Mouse (Mus musculus) hindbrain, postnatal 0 days (tissue): Measurements from ENCODE around the gene Slc36a3. TPM values are rescaled to one million over a fixed set of nuclear protein-coding genes. Genes with fewer than 3 reads are reported as not detected.

ENCODE experiments used
- ATAC-seq: fragments of 200-750 bp; cut with Nextera tagmentation; 2 replicates; pipeline ENCODE4 v1.8.0; 2017; ENCODE audit warnings: mild to moderate bottlenecking, moderate TSS enrichment, moderate library complexity
- DNase-seq: peaks from one replicate; pipeline ENCODE4 v3.0.0-alpha.2; 2015; ENCODE audit warnings: low spot score
- H3K27ac ChIP-seq: fragments of 300-500 bp; sonication (generic); 2 replicates; pipeline ENCODE4 v1.5.1; 2014; ENCODE audit warnings: mild to moderate bottlenecking
- H3K27me3 ChIP-seq: fragments of 300-500 bp; sonication (generic); 2 replicates; pipeline ENCODE4 v1.6.1; 2014; ENCODE audit warnings: low read length, mixed read lengths; ENCODE audit not compliant: insufficient read depth
- H3K36me3 ChIP-seq: fragments of 300-500 bp; sonication (generic); 2 replicates; pipeline ENCODE4 v1.6.1; 2014; ENCODE audit warnings: low read length, mixed read lengths; ENCODE audit not compliant: insufficient read depth
- H3K4me1 ChIP-seq: fragments of 300-500 bp; sonication (generic); 2 replicates; pipeline ENCODE4 v1.6.1; 2014; ENCODE audit warnings: antibody characterized with exemption, low read length, mixed read lengths; ENCODE audit not compliant: insufficient read depth
- H3K4me2 ChIP-seq: fragments of 300-500 bp; sonication (generic); 2 replicates; pipeline ENCODE4 v1.6.1; 2014; ENCODE audit warnings: low read depth, mild to moderate bottlenecking, low read length, moderate library complexity, mixed read lengths
- H3K4me3 ChIP-seq: fragments of 300-500 bp; sonication (generic); 2 replicates; pipeline ENCODE4 v1.5.1; 2014; ENCODE audit warnings: low read length
- H3K9ac ChIP-seq: fragments of 300-500 bp; sonication (generic); replicated peaks from 2 replicates; pipeline ENCODE4 v1.6.1; 2014; ENCODE audit warnings: mild to moderate bottlenecking, low read length, moderate library complexity, mixed read lengths
- H3K9me3 ChIP-seq: fragments of 300-500 bp; sonication (generic); 2 replicates; pipeline ENCODE4 v1.6.1; 2016; ENCODE audit warnings: low read length, mixed read lengths
- CTCF ChIP-seq: IDR thresholded peaks from 2 replicates; pipeline ENCODE4 v1.5.1; 2016; ENCODE audit warnings: antibody characterized with exemption, control low read depth, low read depth
- WGBS: fragments of 180-500 bp; shearing (Covaris S2); extraction: QIAGEN DNeasy Blood & Tissue Kit; methylation state at CpG from one replicate; pipeline ENCODE4 v1.1.7; 2014; 5-methylcytosine and 5-hydroxymethylcytosine counted together
- polyA plus RNA-seq: library from polyadenylated mRNA; unstranded; fragments of >200 nt; fragmentation: Nextera tagmentation; extraction: Ambion mirVana; gene quantifications from 2 replicates; pipeline ENCODE4 v1.2.1, GENCODE M21; 2015
- total RNA-seq: library from RNA; depleted of rRNA; stranded (reverse); fragments of >200 nt; gene quantifications from 2 replicates; pipeline ENCODE4 v1.2.3, GENCODE M21; 2014; rRNA removed

Slc36a3 gene
- total RNA-seq (not detected in 2 replicates), polyA plus RNA-seq (not detected in 2 replicates)

DNA sequence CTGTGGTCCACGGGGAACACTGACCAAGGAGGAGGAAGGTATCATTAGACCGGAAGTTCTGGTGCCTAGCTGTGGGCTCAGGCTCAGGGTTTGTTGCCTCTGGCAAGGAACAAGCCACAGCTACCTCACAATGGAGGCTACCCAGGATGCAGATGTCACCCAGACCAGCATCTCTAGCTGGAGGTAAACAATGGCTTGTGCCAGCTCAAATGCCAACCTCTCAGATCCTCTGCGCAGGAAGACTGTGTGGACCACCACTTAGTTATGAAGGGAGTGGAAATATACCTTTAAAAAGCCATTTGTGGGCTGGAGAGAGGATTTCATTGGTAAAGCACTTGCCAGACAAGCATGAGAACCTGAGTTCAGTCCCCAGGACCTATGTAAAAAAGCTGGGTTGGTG is at the start of gene Slc36a3:
Slc36a3 (minus strand) TSS at position 101 of the 400 bp plus-strand sequence.
- no peak for ATAC-seq
- no peak for TF ChIP-seq CTCF
- H3K36me3 ChIP-seq, result no peaks in the 10 kb centered on the region
- H3K4me3 ChIP-seq, result no peak within 1 kb of the TSS
- H3K9ac ChIP-seq, result no peak within 1 kb of the TSS
- H3K9me3 ChIP-seq, result no peaks in the 10 kb centered on the region
- H3K4me2 ChIP-seq, result no peak within 1 kb of the TSS
- no peaks in the 10 kb centered on the region for H3K27me3 ChIP-seq
- DNase-seq, result no peak
- 81% methylated on average over 3 of the region's 3 CpGs for WGBS
- no peaks in the 10 kb centered on the region for H3K4me1 ChIP-seq
- H3K27ac ChIP-seq, result no peak within 1 kb of the TSS

DNA sequence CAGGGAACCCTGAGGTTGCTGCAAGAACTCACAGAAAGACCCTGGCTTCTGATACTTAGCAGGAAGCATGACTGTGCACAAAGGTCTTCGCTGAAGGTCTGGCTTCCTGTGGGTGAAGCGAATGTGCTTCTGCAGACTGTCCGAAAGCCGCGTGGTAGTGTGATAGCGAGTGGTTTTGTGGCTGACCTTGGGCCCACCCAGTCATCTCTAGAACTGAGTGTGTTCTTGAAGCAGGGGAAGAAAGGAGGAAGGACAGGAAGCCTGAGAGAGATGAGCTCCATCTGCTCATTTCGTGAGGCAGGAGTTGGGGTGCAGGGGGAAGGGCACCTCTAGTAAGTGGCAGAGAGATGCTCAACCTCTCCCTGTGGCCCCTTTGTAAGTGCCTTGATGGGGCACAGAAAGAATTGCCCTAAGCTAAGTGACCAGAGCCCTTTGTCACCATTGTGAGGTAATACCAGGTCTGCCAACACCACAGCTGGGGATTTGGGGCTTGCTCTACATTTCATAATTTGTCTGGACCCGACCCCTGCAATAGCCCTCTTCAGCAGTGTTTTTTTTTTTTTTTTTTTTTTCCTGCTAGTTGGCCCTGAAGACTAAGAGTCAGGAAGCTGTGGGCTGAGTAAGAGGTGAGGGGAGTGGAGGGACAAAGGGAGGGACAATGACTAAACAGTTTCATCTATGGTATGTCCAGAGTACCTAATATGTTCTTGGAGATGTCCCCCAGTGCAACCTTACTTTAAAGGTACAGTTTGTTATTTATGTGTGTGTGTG is 46.4 kb upstream of the Slc36a3 start:
- Histone ChIP-seq H3K27ac (no peak overlapping the region), H3K9me3 (no peaks in the 10 kb centered on the region), H3K9ac (no peak overlapping the region), H3K4me3 (no peak overlapping the region), H3K36me3 (no peaks in the 10 kb centered on the region), H3K4me1 (no peaks in the 10 kb centered on the region), H3K27me3 (no peaks in the 10 kb centered on the region), H3K4me2 (no peak overlapping the region)
- ATAC-seq (no peak), DNase-seq (no peak)
- TF ChIP-seq CTCF, result no peak
- WGBS, result 81% methylated on average over 8 of the region's 8 CpGs

DNA sequence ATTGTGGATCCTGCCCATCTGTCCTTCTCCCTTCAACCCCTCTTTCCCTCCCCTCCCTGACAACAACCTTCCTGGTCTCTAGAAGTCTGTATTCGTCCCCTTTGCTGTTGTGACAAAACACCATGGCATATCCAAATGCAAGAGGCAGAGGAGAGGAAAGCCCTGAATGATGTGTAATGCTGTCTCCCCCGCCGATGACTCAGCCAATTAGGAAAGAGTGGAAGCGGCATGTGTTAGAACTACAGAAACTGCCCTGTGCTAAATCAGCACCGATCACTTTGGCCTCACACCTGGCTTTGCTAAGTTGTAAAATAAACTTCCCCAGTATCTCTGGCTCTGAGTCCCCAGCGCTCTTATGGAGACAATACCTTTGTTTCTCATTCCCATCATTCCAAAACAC is 45.6 kb upstream of the Slc36a3 start:
- DNase-seq (no peak), ATAC-seq (no peak)
- WGBS, result 70% methylated on average over 6 of the region's 6 CpGs
- Histone ChIP-seq H3K27me3 (no peaks in the 10 kb centered on the region), H3K27ac (no peak overlapping the region), H3K4me2 (no peak overlapping the region), H3K4me1 (no peaks in the 10 kb centered on the region), H3K9me3 (no peaks in the 10 kb centered on the region), H3K4me3 (no peak overlapping the region), H3K36me3 (no peaks in the 10 kb centered on the region), H3K9ac (no peak overlapping the region)
- no peak for TF ChIP-seq CTCF

DNA sequence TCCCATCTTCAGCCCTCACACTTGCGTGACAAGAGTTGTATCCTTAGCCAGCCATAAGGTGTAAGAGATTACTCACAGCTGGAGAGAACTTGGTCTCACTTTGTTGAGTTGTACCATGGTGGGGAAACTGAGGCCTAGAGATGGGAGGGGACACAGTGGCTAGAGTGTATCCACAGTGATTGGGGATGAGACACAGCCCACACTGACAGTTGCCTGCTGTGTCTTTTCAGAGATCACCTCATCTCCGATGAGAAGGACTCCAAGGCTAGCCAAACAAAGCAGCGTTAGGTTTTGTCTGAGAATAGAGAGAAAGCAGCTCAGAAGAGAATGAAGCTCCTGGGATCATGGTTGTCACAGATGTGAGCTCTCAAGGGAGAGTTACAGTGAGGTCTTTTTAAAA is 38.7 kb upstream of the Slc36a3 start:
- Histone ChIP-seq H3K36me3 (no peaks in the 10 kb centered on the region), H3K9ac (no peak overlapping the region), H3K27ac (no peak overlapping the region), H3K4me1 (no peaks in the 10 kb centered on the region), H3K27me3 (no peaks in the 10 kb centered on the region), H3K4me2 (no peak overlapping the region), H3K9me3 (no peaks in the 10 kb centered on the region), H3K4me3 (no peak overlapping the region)
- DNase-seq (no peak), ATAC-seq (no peak)
- TF ChIP-seq CTCF, result no peak
- WGBS, result 76% methylated on average over 3 of the region's 3 CpGs

DNA sequence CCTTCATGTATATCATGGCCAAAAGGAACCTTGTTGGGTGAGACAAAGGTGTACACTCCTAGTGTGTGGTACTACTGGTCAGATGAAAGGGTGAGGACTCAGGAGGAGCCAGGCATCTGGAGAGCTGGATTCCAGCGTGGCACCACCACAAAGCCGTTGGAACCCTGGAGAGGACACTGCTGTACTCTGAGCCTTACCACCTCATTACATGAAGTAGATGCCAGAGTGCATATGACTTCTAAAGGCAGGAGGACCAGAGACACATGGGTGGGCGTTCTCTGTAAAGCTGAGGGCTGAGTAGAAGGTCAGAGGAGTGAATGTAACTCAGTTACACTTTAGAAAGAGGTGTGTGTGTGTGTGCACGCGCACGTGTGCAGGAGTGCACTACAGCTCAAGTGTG is 36.3 kb upstream of the Slc36a3 start:
- Histone ChIP-seq H3K27ac (no peak overlapping the region), H3K4me1 (0 out of 2 replicates have a peak, but pooled peaks cover 3% of the 10 kb centered on the region), H3K9ac (no peak overlapping the region), H3K27me3 (no peaks in the 10 kb centered on the region), H3K4me2 (no peak overlapping the region), H3K4me3 (no peak overlapping the region), H3K36me3 (no peaks in the 10 kb centered on the region), H3K9me3 (no peaks in the 10 kb centered on the region)
- ATAC-seq, result no peak
- WGBS, result 79% methylated on average over 6 of the region's 6 CpGs
- TF ChIP-seq CTCF, result no peak
- no peak for DNase-seq

DNA sequence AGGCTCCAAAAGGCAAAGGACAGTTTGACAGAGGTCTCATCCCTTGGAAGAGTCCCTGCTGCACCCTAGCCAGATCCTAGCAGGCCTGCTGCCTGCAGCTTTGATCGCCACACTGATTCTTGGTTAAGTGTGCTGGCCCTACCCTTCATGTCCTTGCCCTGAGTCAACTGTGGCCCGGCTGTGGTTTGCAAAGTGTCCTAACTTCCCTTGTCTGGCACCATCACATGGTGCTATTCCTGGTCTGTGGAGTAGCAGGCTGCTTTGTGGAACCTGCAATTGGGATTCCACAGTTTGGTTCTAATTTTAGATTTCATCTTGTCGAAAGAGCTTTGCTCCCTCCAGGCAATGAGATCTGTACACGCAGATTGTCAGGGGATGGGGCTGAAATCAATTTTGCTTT is 35.8 kb upstream of the Slc36a3 start:
- H3K4me1 ChIP-seq, result 0 out of 2 replicates have a peak, but pooled peaks cover 3% of the 10 kb centered on the region
- no peak for TF ChIP-seq CTCF
- WGBS, result 74% methylated on average over 4 of the region's 4 CpGs

DNA sequence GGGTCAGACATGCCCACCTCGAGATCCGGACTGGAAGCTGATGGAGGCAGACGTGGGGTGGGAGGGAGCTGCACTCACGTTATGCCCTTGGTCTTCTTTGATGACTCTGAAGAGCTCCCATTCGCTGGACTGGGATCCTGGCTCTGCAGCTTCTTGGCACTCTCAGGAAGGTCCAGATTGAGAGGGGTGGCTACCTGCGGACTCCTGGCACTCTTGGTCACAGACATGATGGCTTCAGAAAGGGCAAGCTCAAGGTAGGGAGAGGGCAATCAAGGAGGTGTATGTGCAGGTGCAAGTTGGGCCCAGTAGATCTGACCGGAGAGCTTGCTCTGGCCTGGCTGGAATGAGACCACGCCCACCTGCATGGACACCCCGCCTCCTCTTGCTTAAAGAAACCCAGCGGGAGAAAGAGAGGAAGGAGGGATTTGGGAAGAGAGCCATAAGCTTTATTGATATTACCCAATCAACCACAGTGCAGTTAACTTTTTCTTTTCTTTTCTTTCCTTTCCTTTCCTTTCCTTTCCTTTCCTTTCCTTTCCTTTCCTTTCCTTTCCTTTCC is 33.3 kb upstream of the Slc36a3 start, which contains the start of gene Slc36a2:
Slc36a2 (minus strand) TSS at position 345 of the 559 bp plus-strand sequence.
- no peak within 1 kb of the TSS for H3K4me2 ChIP-seq
- H3K9me3 ChIP-seq, result no peaks in the 10 kb centered on the region
- no peak for TF ChIP-seq CTCF
- WGBS, result 22% methylated on average over 10 of the region's 10 CpGs
- H3K27me3 ChIP-seq, result no peaks in the 10 kb centered on the region
- ATAC-seq, result no peak
- H3K27ac ChIP-seq, result no peak within 1 kb of the TSS
- H3K9ac ChIP-seq, result no peak within 1 kb of the TSS
- H3K4me3 ChIP-seq, result no peak within 1 kb of the TSS
- DNase-seq, result no peak
- H3K36me3 ChIP-seq, result no peaks in the 10 kb centered on the region
- 0 out of 2 replicates have a peak, but pooled peaks cover 3% of the 10 kb centered on the region for H3K4me1 ChIP-seq

More for the DNA sequence above, 35.8 kb upstream of the Slc36a3 start:
- no peak overlapping the region for H3K4me2 ChIP-seq
- H3K36me3 ChIP-seq, result no peaks in the 10 kb centered on the region
- H3K9me3 ChIP-seq, result no peaks in the 10 kb centered on the region
- H3K9ac ChIP-seq, result no peak overlapping the region
- H3K27ac ChIP-seq, result no peak overlapping the region
- DNase-seq (no peak), ATAC-seq (no peak)
- H3K4me3 ChIP-seq, result no peak overlapping the region
- no peaks in the 10 kb centered on the region for H3K27me3 ChIP-seq
